Comparison of ENCODE assay signal across 24 mouse cellular contexts in genomic region chr4:125786083-125786482, GRCm38 (mm10).
DNase-seq lines count a peak whose midpoint lies in the region; ATAC-seq and TF ChIP-seq lines count a peak whose summit lies in the region.
"Had no signal": no experiment of that assay in that cellular context is flagged by ENCODE, and none has a peak within 500 bp of the region (broad histone marks: within the 10 kb centered on the region; RNA-seq: fewer than 3 reads in every experiment).

No protein-coding gene starts in this region.

- no peak for TF ChIP-seq POLR2A in brain, embryonic 14.5 days (IDR thresholded peaks at IDR 0.05; ENCODE audit: borderline replicate concordance, extremely low read depth, insufficient read depth, insufficient read length, poor library complexity, severe bottlenecking)

- H3K9ac ChIP-seq in midbrain, embryonic 14.5 days (replicated peaks; ENCODE audit: low read length), result no peak overlapping the region
- H3K9ac ChIP-seq: embryonic facial prominence, embryonic 12.5 days; embryonic facial prominence, embryonic 15.5 days; forebrain, postnatal 0 days; hindbrain, embryonic 13.5 days had no signal

- no peaks in the 10 kb centered on the region; the same call in 1 of the 2 replicates for H3K27me3 ChIP-seq in midbrain, embryonic 14.5 days (ENCODE audit: control insufficient read depth, insufficient read depth, low read length)
- peaks cover 47% of the 10 kb centered on the region for H3K27me3 ChIP-seq in midbrain, embryonic 10.5 days (ENCODE audit: low read depth, poor library complexity, severe bottlenecking)
- H3K27me3 ChIP-seq: embryonic facial prominence, embryonic 15.5 days had no signal

- no peak overlapping the region for H3K27ac ChIP-seq in midbrain, embryonic 14.5 days (replicated peaks; ENCODE audit: low read depth, low read length)
- no peak overlapping the region for H3K27ac ChIP-seq in midbrain, embryonic 10.5 days (replicated peaks)
- H3K27ac ChIP-seq: embryonic facial prominence, embryonic 12.5 days; embryonic facial prominence, embryonic 15.5 days; gastrocnemius, adult 2 months; hindbrain, embryonic 13.5 days had no signal

- H3K36me3 ChIP-seq in midbrain, embryonic 14.5 days (ENCODE audit: control insufficient read depth, insufficient read depth, low read length), result no peaks in the 10 kb centered on the region
- H3K36me3 ChIP-seq in midbrain, embryonic 10.5 days, result no peaks in the 10 kb centered on the region
- H3K36me3 ChIP-seq: embryonic facial prominence, embryonic 12.5 days; embryonic facial prominence, embryonic 15.5 days; hindbrain, embryonic 13.5 days had no signal

- H3K4me3 ChIP-seq in midbrain, embryonic 14.5 days (replicated peaks; ENCODE audit: low read depth, low read length), result no peak overlapping the region
- no peak overlapping the region for H3K4me3 ChIP-seq in midbrain, embryonic 10.5 days
- H3K4me3 ChIP-seq: embryonic facial prominence, embryonic 12.5 days; embryonic facial prominence, embryonic 15.5 days; gastrocnemius, adult 2 months; hindbrain, embryonic 13.5 days had no signal

- 13% methylated on average over 3 of the region's 3 CpGs for WGBS in midbrain, embryonic 14.5 days
- WGBS in midbrain, embryonic 10.5 days, result 27% methylated on average over 3 of the region's 3 CpGs

- no peaks in the 10 kb centered on the region for H3K9me3 ChIP-seq in midbrain, embryonic 14.5 days (ENCODE audit: control insufficient read depth, low read length)
- no peaks in the 10 kb centered on the region for H3K9me3 ChIP-seq in midbrain, embryonic 10.5 days (replicated peaks)
- H3K9me3 ChIP-seq: embryonic facial prominence, embryonic 12.5 days; embryonic facial prominence, embryonic 15.5 days; hindbrain, embryonic 13.5 days had no signal

- DNase-seq in embryo, embryonic 11 days, result peak; percentile 12
- DNase-seq in embryo, embryonic 10.5 days (ENCODE audit: low spot score), result no peak
- peak; percentile 31 for DNase-seq in midbrain, embryonic 14.5 days
- no peak for DNase-seq in midbrain, embryonic 10.5 days (ENCODE audit: low spot score)
- peak; percentile 36 for DNase-seq in brain, embryonic 14.5 days (ENCODE audit: low read depth)
- DNase-seq in adrenal gland, adult 18-20 months (ENCODE audit: low spot score in 2 of 2), result no peak
- DNase-seq: adrenal gland, adult 2 months; adrenal gland, postnatal 14 days; cerebellum, adult 11-12 months; cerebellum, adult 8-10 months; cerebellum, postnatal 10 days; cerebellum, postnatal 36 days; forebrain, postnatal 0 days; gastrocnemius, adult 2 months; gastrocnemius, postnatal 14 days; heart, adult 11 months had no signal

- no peak for ATAC-seq in midbrain, embryonic 14.5 days (ENCODE audit: low FRiP score, low TSS enrichment)
- ATAC-seq: forebrain, embryonic 14.5 days; forebrain, postnatal 0 days; hindbrain, embryonic 16.5 days; inflammation-experienced regulatory T-cells, adult 6 months; intestine, embryonic 16.5 days had no signal

- TF ChIP-seq CTCF in brain, embryonic 14.5 days (IDR thresholded peaks at IDR 0.05; ENCODE audit: borderline replicate concordance, extremely low read depth, insufficient read depth, insufficient read length), result no peak

- H3K4me1 ChIP-seq in midbrain, embryonic 14.5 days (ENCODE audit: control insufficient read depth, insufficient read depth, low read length), result peaks cover 6% of the 10 kb centered on the region
- H3K4me1 ChIP-seq in midbrain, embryonic 10.5 days, result peaks cover 19% of the 10 kb centered on the region
- H3K4me1 ChIP-seq: embryonic facial prominence, embryonic 12.5 days had no signal

- no peak overlapping the region for H3K4me2 ChIP-seq in midbrain, embryonic 14.5 days (ENCODE audit: low read length)
- H3K4me2 ChIP-seq: embryonic facial prominence, embryonic 12.5 days; embryonic facial prominence, embryonic 15.5 days; heart, embryonic 11.5 days; hindbrain, embryonic 13.5 days had no signal

Comparison
In these comparisons a context has a peak if more than half of its experiments do, and no peak if none do; other contexts are left out.
1. DNase-seq: peak in embryo, embryonic 11 days (single experiment), midbrain, embryonic 14.5 days (single experiment) and brain, embryonic 14.5 days (single experiment); none in embryo, embryonic 10.5 days (single experiment), midbrain, embryonic 10.5 days (single experiment) and adrenal gland, adult 18-20 months (0 of 2).